Mouse (Mus musculus) ES-E14 (cell line): Measurements from ENCODE around the gene Tlnrd1.

Experiments used
- CHD2 ChIP-seq: IDR thresholded peaks from 2 replicates; pipeline ENCODE4 v1.6.1; 2014; ENCODE audit warnings: mild to moderate bottlenecking, low read depth, low read length, inconsistent platforms
- HCFC1 ChIP-seq: IDR thresholded peaks from 2 replicates; pipeline ENCODE4 v1.6.1; 2012; ENCODE audit warnings: low read length, inconsistent platforms, borderline replicate concordance; ENCODE audit not compliant: insufficient read depth
- MAFK ChIP-seq: IDR thresholded peaks from 2 replicates; pipeline ENCODE4 v1.6.1; 2014; ENCODE audit warnings: mild to moderate bottlenecking, low read depth, low read length, inconsistent platforms; ENCODE audit not compliant: insufficient read depth

- TF ChIP-seq HCFC1 (no peak), MAFK (no peak), CHD2 (no peak)
These were observed 12.1 kb upstream of the Tlnrd1 start for GRCm38 (mm10) chr7:83896077-83896740.
